Mouse (Mus musculus) stomach, postnatal 0 days (tissue): Measurements from ENCODE around the gene Plekhg5. TPM values are rescaled to one million over a fixed set of nuclear protein-coding genes. Genes with fewer than 3 reads are reported as not detected.

Experiments used
- ATAC-seq: fragments of 200-750 bp; cut with Nextera tagmentation; 2 replicates; pipeline ENCODE4 v1.8.0; 2017; ENCODE audit not compliant: low FRiP score, low TSS enrichment
- DNase-seq: peaks from one replicate; pipeline ENCODE4 v3.0.0-alpha.2; 2016; ENCODE audit warnings: low spot score
- H3K27ac ChIP-seq: fragments of 300-500 bp; sonication (generic); replicated peaks from 2 replicates; pipeline ENCODE4 v1.5.1; 2014; ENCODE audit warnings: mild to moderate bottlenecking, control low read depth
- H3K27me3 ChIP-seq: fragments of 300-500 bp; sonication (generic); 2 replicates; pipeline ENCODE4 v1.6.1; 2014; ENCODE audit warnings: low read length; ENCODE audit not compliant: control insufficient read depth, insufficient read depth
- H3K36me3 ChIP-seq: fragments of 300-500 bp; sonication (generic); 2 replicates; pipeline ENCODE4 v1.6.1; 2014; ENCODE audit warnings: low read length, mixed read lengths; ENCODE audit not compliant: control insufficient read depth, insufficient read depth
- H3K4me1 ChIP-seq: fragments of 300-500 bp; sonication (generic); replicated peaks from 2 replicates; pipeline ENCODE4 v1.6.1; 2014; ENCODE audit warnings: antibody characterized with exemption; ENCODE audit not compliant: control insufficient read depth, insufficient read depth
- H3K4me2 ChIP-seq: fragments of 300-500 bp; sonication (generic); replicated peaks from 2 replicates; pipeline ENCODE4 v1.6.1; 2014; ENCODE audit warnings: low read depth, mild to moderate bottlenecking, control low read depth, moderate library complexity
- H3K4me3 ChIP-seq: fragments of 300-500 bp; sonication (generic); 2 replicates; pipeline ENCODE4 v1.5.1; 2014; ENCODE audit warnings: low read depth, low read length, control low read depth
- H3K9ac ChIP-seq: fragments of 300-500 bp; sonication (generic); 2 replicates; pipeline ENCODE4 v1.6.1; 2014; ENCODE audit warnings: mild to moderate bottlenecking, low read length, control low read depth, mixed read lengths
- H3K9me3 ChIP-seq: fragments of 300-500 bp; sonication (generic); 2 replicates; pipeline ENCODE4 v1.6.1; 2016; ENCODE audit warnings: low read length; ENCODE audit not compliant: control insufficient read depth
- CTCF ChIP-seq: IDR thresholded peaks from 2 replicates; pipeline ENCODE4 v1.5.1; 2016; ENCODE audit warnings: antibody characterized with exemption, low read depth, mild to moderate bottlenecking, moderate library complexity
- EP300 ChIP-seq: optimal IDR thresholded peaks from 2 replicates; pipeline ENCODE3; 2016; ENCODE audit warnings: antibody characterized with exemption
- WGBS: fragments of 180-500 bp; shearing (Covaris S2); extraction: QIAGEN DNeasy Blood & Tissue Kit; methylation state at CpG from one replicate; pipeline ENCODE4 v1.1.7; 2014; 5-methylcytosine and 5-hydroxymethylcytosine counted together
- polyA plus RNA-seq: library from polyadenylated mRNA; unstranded; fragments of >200 nt; fragmentation: Nextera tagmentation; extraction: Ambion mirVana; gene quantifications from 2 replicates; pipeline ENCODE4 v1.2.1, GENCODE M21; 2015

Plekhg5 gene
- polyA plus RNA-seq, 1 experiment from 2014 or later = 6.4 TPM

GRCm38 (mm10) chr4:152119396-152120292 is 47.3 kb downstream of the Plekhg5 start:
- H3K9me3 ChIP-seq = no peaks in the 10 kb centered on the region
- H3K27ac ChIP-seq = no peak overlapping the region
- WGBS = 18% methylated on average over 39 of the region's 39 CpGs
- H3K4me3 ChIP-seq = 0 out of 2 replicates have a peak overlapping the region, but pooled peaks have one; percentile 10
- DNase-seq = peak; percentile 76
- H3K27me3 ChIP-seq = peaks cover 10% of the 10 kb centered on the region; the same call in 1 of the 2 replicates
- H3K9ac ChIP-seq = no peak overlapping the region
- H3K4me1 ChIP-seq = peaks cover 2% of the 10 kb centered on the region; the same call in 1 of the 2 replicates
- no peak overlapping the region for H3K4me2 ChIP-seq
- ATAC-seq = no peak; the same call in 1 of the 2 replicates
- TF ChIP-seq EP300 (no peak), CTCF (peak; percentile 74)
- H3K36me3 ChIP-seq = no peaks in the 10 kb centered on the region

GRCm38 (mm10) chr4:152120311-152121182 is 48.2 kb downstream of the Plekhg5 start:
- Histone ChIP-seq H3K27ac (no peak overlapping the region), H3K4me1 (peaks cover 2% of the 10 kb centered on the region; the same call in 1 of the 2 replicates), H3K4me3 (peak overlapping the region; percentile 21), H3K9ac (peak overlapping the region; percentile 18; the same call in 1 of the 2 replicates), H3K36me3 (no peaks in the 10 kb centered on the region), H3K27me3 (peaks cover 10% of the 10 kb centered on the region; the same call in 1 of the 2 replicates), H3K4me2 (peak overlapping the region; percentile 31), H3K9me3 (no peaks in the 10 kb centered on the region)
- TF ChIP-seq EP300 = no peak
- no peak for TF ChIP-seq CTCF
- no peak for ATAC-seq
- no peak for DNase-seq
- 7% methylated on average over 30 of the region's 31 CpGs for WGBS

DNA sequence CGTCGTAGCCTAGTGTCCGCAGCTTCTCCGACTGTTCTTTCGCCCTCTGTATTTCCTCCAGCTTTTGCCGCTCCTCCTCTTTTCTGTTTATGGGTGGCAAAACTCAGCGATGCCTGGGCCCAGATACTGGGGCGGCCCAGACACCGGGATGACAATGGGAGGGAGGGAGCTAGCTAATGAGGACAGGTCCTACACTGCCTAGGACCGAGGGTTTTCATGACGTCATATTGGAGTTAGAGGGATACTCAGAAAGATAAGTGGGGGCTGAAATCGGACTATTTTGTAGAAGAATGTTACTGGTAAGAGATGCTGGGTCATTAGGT is 48.8 kb downstream of the Plekhg5 start:
- TF ChIP-seq EP300 = no peak
- no peak for TF ChIP-seq CTCF
- Histone ChIP-seq H3K4me1 (peaks cover 2% of the 10 kb centered on the region), H3K27ac (no peak overlapping the region), H3K9ac (0 out of 2 replicates have a peak overlapping the region, but pooled peaks have one; percentile 18), H3K9me3 (no peaks in the 10 kb centered on the region), H3K36me3 (no peaks in the 10 kb centered on the region), H3K27me3 (peaks cover 10% of the 10 kb centered on the region; the same call in 1 of the 2 replicates), H3K4me3 (peak overlapping the region; percentile 21; the same call in 1 of the 2 replicates), H3K4me2 (peak overlapping the region; percentile 31; the same call in 1 of the 2 replicates)
- 5% methylated on average over 12 of the region's 12 CpGs for WGBS
- no peak for ATAC-seq
- DNase-seq = no peak

- DNase-seq (no peak), ATAC-seq (no peak)
- WGBS = 46% methylated on average over 13 of the region's 13 CpGs
- Histone ChIP-seq H3K4me1 (no peaks in the 10 kb centered on the region; the same call in 1 of the 2 replicates), H3K36me3 (no peaks in the 10 kb centered on the region), H3K27me3 (peaks cover 13% of the 10 kb centered on the region), H3K4me3 (no peak overlapping the region), H3K9ac (no peak overlapping the region), H3K27ac (no peak overlapping the region), H3K4me2 (no peak overlapping the region), H3K9me3 (no peaks in the 10 kb centered on the region)
- TF ChIP-seq EP300 (no peak), CTCF (no peak)
These were observed 52.2 kb downstream of the Plekhg5 start for GRCm38 (mm10) chr4:152124361-152124961.

DNA sequence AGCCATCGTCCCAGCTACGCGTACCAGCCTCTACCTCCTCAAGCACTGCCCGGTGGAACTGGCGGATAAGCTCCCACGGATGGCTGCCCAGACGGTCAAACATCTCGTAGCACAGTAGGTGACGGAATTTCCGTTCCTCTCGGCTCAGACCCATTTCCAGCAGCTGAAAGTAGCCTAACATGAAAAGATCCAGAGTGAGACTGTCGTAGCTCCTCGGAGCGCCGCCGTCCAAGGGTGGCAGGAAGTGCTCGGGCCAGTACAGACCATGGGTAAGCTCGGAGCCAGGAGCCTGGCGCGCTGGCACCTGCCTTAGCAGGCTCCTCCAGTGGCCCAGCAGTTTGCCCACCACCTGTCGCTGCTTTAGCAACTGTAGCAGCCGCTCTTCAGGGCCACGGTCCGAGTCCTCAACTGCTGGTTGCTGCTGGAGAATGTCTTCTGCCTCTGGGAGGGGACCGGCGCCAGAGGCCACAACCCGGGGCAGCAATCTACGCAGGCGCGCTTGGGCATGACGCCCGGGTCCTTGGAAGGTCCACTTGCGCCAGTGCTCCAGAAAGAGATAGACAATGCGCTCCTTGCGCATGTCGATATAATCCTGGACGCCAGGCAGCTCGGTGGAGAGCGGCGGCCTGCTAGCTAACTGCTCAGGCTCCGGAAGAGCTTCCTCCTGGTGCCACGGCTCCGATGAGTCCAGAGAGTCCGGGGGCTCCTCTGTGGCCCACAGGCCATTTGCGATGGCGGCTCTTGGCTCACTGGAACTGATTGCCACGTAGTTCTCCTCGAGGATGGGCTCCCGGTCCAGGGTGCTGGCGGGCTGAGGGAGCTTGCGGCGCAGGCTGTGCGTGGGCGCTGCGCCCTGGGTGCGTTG is 53.1 kb downstream of the Plekhg5 start:
- DNase-seq = no peak
- Histone ChIP-seq H3K4me2 (peak overlapping the region; percentile 26; the same call in 1 of the 2 replicates), H3K27me3 (peaks cover 12% of the 10 kb centered on the region), H3K4me1 (no peaks in the 10 kb centered on the region; the same call in 1 of the 2 replicates), H3K9me3 (no peaks in the 10 kb centered on the region), H3K36me3 (no peaks in the 10 kb centered on the region), H3K9ac (no peak overlapping the region), H3K4me3 (peak overlapping the region; percentile 17), H3K27ac (no peak overlapping the region)
- WGBS = 30% methylated on average over 56 of the region's 56 CpGs
- TF ChIP-seq CTCF (no peak), EP300 (no peak)
- ATAC-seq = no peak
